Mouse (Mus musculus) limb, embryonic 15.5 days (tissue): ENCODE data around the gene Dct. TPM values are rescaled to one million over a fixed set of nuclear protein-coding genes. Genes with fewer than 3 reads are reported as not detected.

Experiments
- ATAC-seq: fragments of 200-750 bp; cut with Nextera tagmentation; 2 replicates; pipeline ENCODE4 v1.8.0; 2017; ENCODE audit warnings: low read depth, moderate TSS enrichment; ENCODE audit not compliant: insufficient number of reproducible peaks, low FRiP score, low TSS enrichment
- H3K27ac ChIP-seq: fragments of 300-500 bp; sonication (generic); 2 replicates; pipeline ENCODE4 v1.5.1; 2015; ENCODE audit warnings: moderate library complexity, mild to moderate bottlenecking, inconsistent platforms
- H3K27me3 ChIP-seq: fragments of 300-500 bp; sonication (generic); 2 replicates; pipeline ENCODE4 v1.6.1; 2015; ENCODE audit warnings: inconsistent platforms
- H3K36me3 ChIP-seq: fragments of 300-500 bp; sonication (generic); 2 replicates; pipeline ENCODE4 v1.6.1; 2015; ENCODE audit warnings: inconsistent platforms
- H3K4me1 ChIP-seq: fragments of 300-500 bp; sonication (generic); 2 replicates; pipeline ENCODE4 v1.6.1; 2015; ENCODE audit warnings: inconsistent platforms
- H3K4me2 ChIP-seq: fragments of 300-500 bp; sonication (generic); 2 replicates; pipeline ENCODE4 v1.6.1; 2015; ENCODE audit warnings: mild to moderate bottlenecking, inconsistent platforms
- H3K4me3 ChIP-seq: fragments of 300-500 bp; sonication (generic); 2 replicates; pipeline ENCODE4 v1.5.1; 2015; ENCODE audit warnings: mild to moderate bottlenecking, inconsistent platforms
- H3K9ac ChIP-seq: fragments of 300-500 bp; sonication (generic); 2 replicates; pipeline ENCODE4 v1.6.1; 2015; ENCODE audit warnings: inconsistent platforms
- H3K9me3 ChIP-seq: fragments of 300-500 bp; sonication (generic); 2 replicates; pipeline ENCODE4 v1.6.1; 2016; ENCODE audit warnings: inconsistent platforms
- WGBS: fragments of 180-500 bp; shearing (Covaris S2); methylation state at CpG from one replicate; pipeline ENCODE4 v1.1.7; 2015; 5-methylcytosine and 5-hydroxymethylcytosine counted together
- polyA plus RNA-seq: library from polyadenylated mRNA; unstranded; fragments of >200 nt; fragmentation: Nextera tagmentation; extraction: Ambion mirVana; gene quantifications from 2 replicates; pipeline ENCODE4 v1.2.1, GENCODE M21; 2015

Gene Dct
- polyA plus RNA-seq, 1 experiment from 2014 or later = 6.1 TPM

GRCm38 (mm10) chr14:117988444-117988843, 63.6 kb downstream of the Dct start:
- Histone ChIP-seq H3K36me3 (no peaks in the 10 kb centered on the region), H3K4me2 (no peak overlapping the region), H3K9me3 (no peaks in the 10 kb centered on the region), H3K4me3 (no peak overlapping the region), H3K4me1 (no peaks in the 10 kb centered on the region), H3K27me3 (no peaks in the 10 kb centered on the region), H3K9ac (no peak overlapping the region), H3K27ac (no peak overlapping the region)
- ATAC-seq = no peak
- 89% methylated on average over 10 of the region's 10 CpGs for WGBS

- no peaks in the 10 kb centered on the region for H3K36me3 ChIP-seq
- no peaks in the 10 kb centered on the region for H3K27me3 ChIP-seq
- no peak overlapping the region for H3K4me3 ChIP-seq
- WGBS = 94% methylated on average over 10 of the region's 10 CpGs
- no peak overlapping the region for H3K9ac ChIP-seq
- no peak overlapping the region for H3K4me2 ChIP-seq
- H3K27ac ChIP-seq = no peak overlapping the region
- H3K9me3 ChIP-seq = no peaks in the 10 kb centered on the region
- no peaks in the 10 kb centered on the region for H3K4me1 ChIP-seq
- ATAC-seq = no peak
These were observed 70.5 kb downstream of the Dct start for GRCm38 (mm10) chr14:117981532-117981931.

- ATAC-seq = no peak
- Histone ChIP-seq H3K4me1 (no peaks in the 10 kb centered on the region), H3K9ac (no peak overlapping the region), H3K4me3 (no peak overlapping the region), H3K9me3 (no peaks in the 10 kb centered on the region), H3K36me3 (0 out of 2 replicates have a peak, but pooled peaks cover 5% of the 10 kb centered on the region), H3K27me3 (no peaks in the 10 kb centered on the region), H3K4me2 (no peak overlapping the region), H3K27ac (no peak overlapping the region)
- WGBS = 89% methylated on average over 5 of the region's 5 CpGs
These were observed 79.5 kb downstream of the Dct start for GRCm38 (mm10) chr14:117972576-117972975.

Other genes with a start within 250 kb of the Dct start
- gene Tgds, start 80.5 kb upstream of the Dct start, polyA plus RNA-seq = 36.8 and 36.9 TPM in 2 replicates
- gene Gpr180, start 84.9 kb upstream of the Dct start, polyA plus RNA-seq = 83.3 and 85.3 TPM in 2 replicates
- gene Sox21, start 184.8 kb upstream of the Dct start, polyA plus RNA-seq = 0.32 and 0.56 TPM in 2 replicates
- not detected in 2 replicates for gene Gm9376, start 214.7 kb upstream of the Dct start, polyA plus RNA-seq